Mouse (Mus musculus): ENCODE measurements around the gene Plekhj1. TPM values are rescaled to one million over a fixed set of nuclear protein-coding genes. Genes with fewer than 3 reads are reported as not detected.

Plekhj1 gene
- polyA plus RNA-seq, 1 experiment from 2014 or later, result 59.9 TPM

DNA sequence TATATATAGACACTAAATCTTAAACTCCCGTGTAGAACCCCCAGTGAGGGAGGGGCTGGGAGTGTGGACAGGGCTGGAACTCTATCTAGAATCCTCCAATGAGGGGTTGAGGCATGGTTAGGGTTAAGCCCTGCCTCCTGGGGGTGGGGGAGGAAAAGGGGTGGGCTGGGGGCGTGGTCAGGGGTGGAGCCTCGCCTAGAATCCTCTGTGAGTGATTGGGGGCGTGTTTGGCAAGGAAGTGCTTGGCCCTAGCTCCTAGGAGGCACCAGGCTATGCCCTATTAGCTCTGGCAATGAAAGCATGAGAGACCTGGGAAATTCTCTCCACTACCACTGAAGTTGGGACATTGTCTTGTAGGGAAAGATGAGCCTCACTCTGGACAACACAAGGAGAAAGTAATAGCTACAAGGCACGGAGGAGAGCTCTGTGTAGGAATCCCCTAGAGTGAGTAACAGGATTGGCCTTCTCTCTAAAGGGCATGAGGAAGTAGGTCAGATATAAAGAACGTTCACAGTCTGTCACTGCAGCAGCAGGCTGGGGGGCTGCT lies 46.3 kb downstream of the Plekhj1 start:
- DNase-seq (ENCODE audit: low spot score) (peak; percentile 91), ATAC-seq (peak; percentile 64)
- no peaks in the 10 kb centered on the region for H3K9me3 ChIP-seq (ENCODE audit: low read length)
- TF ChIP-seq EP300 (IDR thresholded peaks at IDR 0.05) (no peak), CTCF (IDR thresholded peaks at IDR 0.05) (no peak)
- peak overlapping the region; percentile 88 for H3K27ac ChIP-seq (ENCODE audit: low read length)
- no peak overlapping the region; the same call in 1 of the 2 replicates for H3K9ac ChIP-seq (replicated peaks; ENCODE audit: low read depth)
- peaks cover 24% of the 10 kb centered on the region for H3K4me1 ChIP-seq (ENCODE audit: insufficient read depth, low read depth, low read length)
- H3K36me3 ChIP-seq (ENCODE audit: insufficient read depth, low read length), result no peaks in the 10 kb centered on the region
- H3K4me3 ChIP-seq (ENCODE audit: low read depth, low read length), result peak overlapping the region; percentile 14
- no peaks in the 10 kb centered on the region for H3K27me3 ChIP-seq (replicated peaks; ENCODE audit: insufficient read depth, low read length)
- H3K4me2 ChIP-seq (replicated peaks; ENCODE audit: low read depth, low read length), result peak overlapping the region; percentile 53
- 1% methylated on average over 6 of the region's 6 CpGs for WGBS

GRCm38 (mm10) chr10:80751188-80751832 lies 47.1 kb downstream of the Plekhj1 start:
- H3K27ac ChIP-seq (ENCODE audit: low read length), result peak overlapping the region; percentile 88
- H3K27me3 ChIP-seq (replicated peaks; ENCODE audit: insufficient read depth, low read length), result no peaks in the 10 kb centered on the region
- WGBS, result 2% methylated on average over 16 of the region's 16 CpGs
- TF ChIP-seq EP300 (IDR thresholded peaks at IDR 0.05) (peak; percentile 96), CTCF (IDR thresholded peaks at IDR 0.05) (peak; percentile 67)
- H3K4me2 ChIP-seq (replicated peaks; ENCODE audit: low read depth, low read length), result peak overlapping the region; percentile 53
- no peak overlapping the region; the same call in 1 of the 2 replicates for H3K9ac ChIP-seq (replicated peaks; ENCODE audit: low read depth)
- no peaks in the 10 kb centered on the region for H3K36me3 ChIP-seq (ENCODE audit: insufficient read depth, low read length)
- peaks cover 16% of the 10 kb centered on the region for H3K4me1 ChIP-seq (ENCODE audit: insufficient read depth, low read depth, low read length)
- ATAC-seq, result peak; percentile 81
- H3K9me3 ChIP-seq (ENCODE audit: low read length), result no peaks in the 10 kb centered on the region
- peak overlapping the region; percentile 14 for H3K4me3 ChIP-seq (ENCODE audit: low read depth, low read length)
- DNase-seq (ENCODE audit: low spot score), result peak; percentile 98

- no peak overlapping the region for H3K4me2 ChIP-seq (replicated peaks; ENCODE audit: low read depth, low read length)
- H3K36me3 ChIP-seq (ENCODE audit: insufficient read depth, low read length), result no peaks in the 10 kb centered on the region
- no peak overlapping the region for H3K4me3 ChIP-seq (ENCODE audit: low read depth, low read length)
- H3K9ac ChIP-seq (replicated peaks; ENCODE audit: low read depth), result no peak overlapping the region
- H3K27ac ChIP-seq (ENCODE audit: low read length), result no peak overlapping the region
- no peaks in the 10 kb centered on the region for H3K27me3 ChIP-seq (replicated peaks; ENCODE audit: insufficient read depth, low read length)
- no peaks in the 10 kb centered on the region for H3K9me3 ChIP-seq (ENCODE audit: low read length)
- no peak for TF ChIP-seq EP300 (IDR thresholded peaks at IDR 0.05)
- no peak for TF ChIP-seq CTCF (IDR thresholded peaks at IDR 0.05)
- ATAC-seq, result no peak
- 7% methylated on average over 6 of the region's 6 CpGs for WGBS
- peaks cover 10% of the 10 kb centered on the region; the same call in 1 of the 2 replicates for H3K4me1 ChIP-seq (ENCODE audit: insufficient read depth, low read depth, low read length)
- peak; percentile 88 for DNase-seq (ENCODE audit: low spot score)
Observed at GRCm38 (mm10) chr10:80748609-80749008, 49.8 kb downstream of the Plekhj1 start.

DNA sequence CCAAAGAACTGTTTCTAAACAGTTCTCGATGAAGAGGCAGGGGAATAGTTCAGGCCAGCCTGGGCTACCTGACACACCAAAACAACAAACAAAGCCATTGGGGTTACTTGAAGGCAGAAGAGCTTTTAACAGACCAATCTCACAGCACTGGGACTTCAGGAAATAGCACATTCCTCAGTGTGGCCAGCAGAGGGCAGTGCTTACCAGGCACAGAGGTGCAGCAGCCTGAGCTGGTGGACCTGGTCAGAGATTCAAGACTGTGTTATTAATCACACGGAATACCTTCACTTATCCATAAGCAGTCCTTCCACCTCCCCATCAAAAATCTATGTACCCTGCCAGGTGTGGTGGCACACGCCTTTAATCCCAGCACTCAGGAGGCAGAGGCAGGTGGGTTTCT lies 51.0 kb downstream of the Plekhj1 start:
- DNase-seq (ENCODE audit: low spot score) (peak; percentile 91), ATAC-seq (no peak)
- Histone ChIP-seq H3K4me3 (ENCODE audit: low read depth, low read length) (no peak overlapping the region), H3K27me3 (replicated peaks; ENCODE audit: insufficient read depth, low read length) (no peaks in the 10 kb centered on the region), H3K4me1 (ENCODE audit: insufficient read depth, low read depth, low read length) (peaks cover 11% of the 10 kb centered on the region; the same call in 1 of the 2 replicates), H3K27ac (ENCODE audit: low read length) (no peak overlapping the region), H3K9ac (replicated peaks; ENCODE audit: low read depth) (no peak overlapping the region), H3K4me2 (replicated peaks; ENCODE audit: low read depth, low read length) (no peak overlapping the region), H3K36me3 (ENCODE audit: insufficient read depth, low read length) (no peaks in the 10 kb centered on the region), H3K9me3 (ENCODE audit: low read length) (no peaks in the 10 kb centered on the region)
- 9% methylated on average over 3 of the region's 3 CpGs for WGBS
- TF ChIP-seq EP300 (IDR thresholded peaks at IDR 0.05) (no peak), CTCF (IDR thresholded peaks at IDR 0.05) (peak; percentile 97)

MicroRNAs within 50 kb of the gene (microRNA counts, 519-probe panel; counts per million panel counts)
- not detected for microRNA mmu-miR-1982

Small RNA genes lying within 50 kb of the gene (microRNA-seq; reads per million reads assigned to microRNA genes)
- gene Mir1982, result 1.7 reads per million

Other genes starting within 250 kb of the Plekhj1 start
- 12.9 TPM in 2 replicates for gene Rexo1, start 237.1 kb downstream of the Plekhj1 start, polyA plus RNA-seq (2015; fragmentation: Nextera tagmentation; extraction: Ambion mirVana)
- gene Klf16, start 221.3 kb downstream of the Plekhj1 start, polyA plus RNA-seq (2015; fragmentation: Nextera tagmentation; extraction: Ambion mirVana), result 7.1 and 7.2 TPM in 2 replicates
- 105 and 106 TPM in 2 replicates for gene Abhd17a, start 208.3 kb downstream of the Plekhj1 start, polyA plus RNA-seq (2015; fragmentation: Nextera tagmentation; extraction: Ambion mirVana)
- gene Scamp4, start 195.8 kb downstream of the Plekhj1 start, polyA plus RNA-seq (2015; fragmentation: Nextera tagmentation; extraction: Ambion mirVana), result 56.9 and 59.3 TPM in 2 replicates
- gene Adat3, start 195.7 kb downstream of the Plekhj1 start, polyA plus RNA-seq (2015; fragmentation: Nextera tagmentation; extraction: Ambion mirVana), result 3.5 and 4.8 TPM in 2 replicates
- 0.98 and 1.1 TPM in 2 replicates for gene Gm49322, start 192.6 kb downstream of the Plekhj1 start, polyA plus RNA-seq (2015; fragmentation: Nextera tagmentation; extraction: Ambion mirVana)
- 97.7 and 111 TPM in 2 replicates for gene Csnk1g2, start 175.8 kb downstream of the Plekhj1 start, polyA plus RNA-seq (2015; fragmentation: Nextera tagmentation; extraction: Ambion mirVana)
- gene Btbd2, start 141.6 kb downstream of the Plekhj1 start, polyA plus RNA-seq (2015; fragmentation: Nextera tagmentation; extraction: Ambion mirVana), result 41.7 and 42.9 TPM in 2 replicates
- 92.2 and 103 TPM in 2 replicates for gene Mknk2, start 120.5 kb downstream of the Plekhj1 start, polyA plus RNA-seq (2015; fragmentation: Nextera tagmentation; extraction: Ambion mirVana)
- gene Mob3a, start 96.6 kb downstream of the Plekhj1 start, polyA plus RNA-seq (2015; fragmentation: Nextera tagmentation; extraction: Ambion mirVana), result 32.6 and 37.0 TPM in 2 replicates
- 28.7 and 28.8 TPM in 2 replicates for gene Izumo4, start 96.4 kb downstream of the Plekhj1 start, polyA plus RNA-seq (2015; fragmentation: Nextera tagmentation; extraction: Ambion mirVana)
- 49.3 and 58.2 TPM in 2 replicates for gene Ap3d1, start 56.4 kb downstream of the Plekhj1 start, polyA plus RNA-seq (2015; fragmentation: Nextera tagmentation; extraction: Ambion mirVana)
- 7.4 and 9.6 TPM in 2 replicates for gene Dot1l, start 43.4 kb downstream of the Plekhj1 start, polyA plus RNA-seq (2015; fragmentation: Nextera tagmentation; extraction: Ambion mirVana)
- 27.0 and 29.4 TPM in 2 replicates for gene Sf3a2, start 428 bp downstream of the Plekhj1 start, polyA plus RNA-seq (2015; fragmentation: Nextera tagmentation; extraction: Ambion mirVana)
- 0.07 TPM in 1 of 2 replicates, not detected in the other for gene Amh, start 6.6 kb upstream of the Plekhj1 start, polyA plus RNA-seq (2015; fragmentation: Nextera tagmentation; extraction: Ambion mirVana)
- gene Jsrp1, start 14.9 kb upstream of the Plekhj1 start, polyA plus RNA-seq (2015; fragmentation: Nextera tagmentation; extraction: Ambion mirVana), result 0.25 TPM in 1 of 2 replicates, not detected in the other
- gene Oaz1, start 28.0 kb upstream of the Plekhj1 start, polyA plus RNA-seq (2015; fragmentation: Nextera tagmentation; extraction: Ambion mirVana), result 1,344 and 1,416 TPM in 2 replicates
- not detected in 2 replicates for gene Lingo3, start 45.4 kb upstream of the Plekhj1 start, polyA plus RNA-seq (2015; fragmentation: Nextera tagmentation; extraction: Ambion mirVana)
- gene Lsm7, start 56.6 kb upstream of the Plekhj1 start, polyA plus RNA-seq (2015; fragmentation: Nextera tagmentation; extraction: Ambion mirVana), result 129 and 138 TPM in 2 replicates
- gene Sppl2b, start 56.6 kb upstream of the Plekhj1 start, polyA plus RNA-seq (2015; fragmentation: Nextera tagmentation; extraction: Ambion mirVana), result 26.5 and 26.8 TPM in 2 replicates
- gene Tmprss9, start 73.2 kb upstream of the Plekhj1 start, polyA plus RNA-seq (2015; fragmentation: Nextera tagmentation; extraction: Ambion mirVana), result 0.04 TPM in 1 of 2 replicates, not detected in the other
- 211 and 233 TPM in 2 replicates for gene Timm13, start 102.3 kb upstream of the Plekhj1 start, polyA plus RNA-seq (2015; fragmentation: Nextera tagmentation; extraction: Ambion mirVana)
- gene Lmnb2, start 119.6 kb upstream of the Plekhj1 start, polyA plus RNA-seq (2015; fragmentation: Nextera tagmentation; extraction: Ambion mirVana), result 6.9 and 7.3 TPM in 2 replicates
- gene Gadd45b, start 131.4 kb upstream of the Plekhj1 start, polyA plus RNA-seq (2015; fragmentation: Nextera tagmentation; extraction: Ambion mirVana), result 131 and 145 TPM in 2 replicates
- 1.0 and 1.4 TPM in 2 replicates for gene Gng7, start 216.3 kb upstream of the Plekhj1 start, polyA plus RNA-seq (2015; fragmentation: Nextera tagmentation; extraction: Ambion mirVana)
- gene Diras1, start 227.0 kb upstream of the Plekhj1 start, polyA plus RNA-seq (2015; fragmentation: Nextera tagmentation; extraction: Ambion mirVana), result not detected in 2 replicates
- 15.4 and 16.0 TPM in 2 replicates for gene Slc39a3, start 238.8 kb upstream of the Plekhj1 start, polyA plus RNA-seq (2015; fragmentation: Nextera tagmentation; extraction: Ambion mirVana)

Measured in lung, postnatal 0 days (tissue).